Mouse (Mus musculus): Measurements from ENCODE around the gene Rnf113a1. TPM values are rescaled to one million over a fixed set of nuclear protein-coding genes. Genes with fewer than 3 reads are reported as not detected.
A peak's percentile ranks its signal among the peaks of the same experiment; 100 is the strongest.
"Not testable (repeated sequence)": the region's sequence is repeated elsewhere in the genome, so short reads cannot be mapped to it uniquely, and the experiment has no call there.

The Rnf113a1 gene
- total and polyA plus RNA-seq, 2 experiments from 2014 or later, result 7.8 to 22.9 TPM

DNA sequence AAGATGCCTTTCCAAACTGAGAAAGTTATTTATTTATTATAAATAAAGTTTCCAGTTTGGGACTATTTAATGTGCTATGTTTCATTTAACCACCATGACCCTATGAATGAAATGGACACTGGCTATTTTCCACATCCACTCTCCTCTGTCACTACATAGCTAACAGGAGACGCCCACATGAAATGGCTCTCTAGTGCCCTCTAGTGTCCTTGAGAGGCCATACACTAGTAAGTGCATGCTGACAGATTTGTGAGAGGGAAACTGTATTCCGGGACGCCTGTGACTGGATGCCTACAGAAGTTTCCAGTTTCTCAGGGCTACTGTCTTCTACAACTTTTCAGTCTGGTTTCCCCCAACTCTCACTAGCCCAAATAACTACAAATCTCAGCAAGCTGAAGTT is 24.0 kb upstream of the Rnf113a1 start:
- Histone ChIP-seq H3K4me2 (ENCODE audit: low read depth) (no peak overlapping the region), H3K27ac (ENCODE audit: low read depth, low read length) (no peak overlapping the region), H3K9me3 (ENCODE audit: low read length) (no peaks in the 10 kb centered on the region), H3K9ac (no peak overlapping the region), H3K36me3 (ENCODE audit: insufficient read depth) (no peaks in the 10 kb centered on the region), H3K4me1 (ENCODE audit: insufficient read depth) (no peaks in the 10 kb centered on the region), H3K4me3 (ENCODE audit: low read depth, low read length) (no peak overlapping the region), H3K27me3 (ENCODE audit: insufficient read depth, low read length) (no peaks in the 10 kb centered on the region)
- peak; percentile 40 for DNase-seq
- 42% methylated on average over 3 of the region's 3 CpGs for WGBS
- peak; percentile 60 for TF ChIP-seq CTCF (IDR thresholded peaks at IDR 0.05; ENCODE audit: low read depth)
- peak; percentile 50 for ATAC-seq

DNA sequence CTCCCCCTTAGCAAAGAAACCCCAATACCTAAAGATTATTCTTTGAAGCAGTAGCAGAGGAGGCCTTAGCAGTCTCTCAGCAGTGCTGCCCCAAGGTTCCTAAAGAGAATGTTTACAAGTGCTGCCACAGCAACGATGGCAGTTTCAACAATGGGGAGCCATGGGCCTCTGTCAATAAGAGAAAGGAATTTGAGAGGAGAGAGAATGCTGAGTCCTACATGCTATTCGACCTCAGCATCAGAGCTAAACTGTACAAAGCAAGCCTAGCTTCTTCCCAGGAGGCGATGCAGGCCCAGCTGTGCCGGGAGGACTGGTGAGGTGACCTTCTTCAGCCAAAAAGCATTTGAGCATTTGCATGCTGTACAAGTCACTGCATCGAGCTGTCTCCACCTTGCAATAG is 22.3 kb upstream of the Rnf113a1 start, which contains the start of gene Akap14:
Akap14 (minus strand) TSS at position 101 of the 400 bp plus-strand sequence.
- no peaks in the 10 kb centered on the region for H3K27me3 ChIP-seq (ENCODE audit: insufficient read depth, low read length)
- no peaks in the 10 kb centered on the region for H3K4me1 ChIP-seq (ENCODE audit: insufficient read depth)
- no peak within 1 kb of the TSS for H3K4me2 ChIP-seq (ENCODE audit: low read depth)
- 33% methylated on average over 5 of the region's 5 CpGs for WGBS
- no peak for DNase-seq
- ATAC-seq, result no peak
- no peaks in the 10 kb centered on the region for H3K9me3 ChIP-seq (ENCODE audit: low read length)
- no peak within 1 kb of the TSS for H3K9ac ChIP-seq
- no peaks in the 10 kb centered on the region for H3K36me3 ChIP-seq (ENCODE audit: insufficient read depth)
- H3K27ac ChIP-seq (ENCODE audit: low read depth, low read length), result no peak within 1 kb of the TSS
- H3K4me3 ChIP-seq (ENCODE audit: low read depth, low read length), result no peak within 1 kb of the TSS
- TF ChIP-seq CTCF (IDR thresholded peaks at IDR 0.05; ENCODE audit: low read depth), result no peak

DNA sequence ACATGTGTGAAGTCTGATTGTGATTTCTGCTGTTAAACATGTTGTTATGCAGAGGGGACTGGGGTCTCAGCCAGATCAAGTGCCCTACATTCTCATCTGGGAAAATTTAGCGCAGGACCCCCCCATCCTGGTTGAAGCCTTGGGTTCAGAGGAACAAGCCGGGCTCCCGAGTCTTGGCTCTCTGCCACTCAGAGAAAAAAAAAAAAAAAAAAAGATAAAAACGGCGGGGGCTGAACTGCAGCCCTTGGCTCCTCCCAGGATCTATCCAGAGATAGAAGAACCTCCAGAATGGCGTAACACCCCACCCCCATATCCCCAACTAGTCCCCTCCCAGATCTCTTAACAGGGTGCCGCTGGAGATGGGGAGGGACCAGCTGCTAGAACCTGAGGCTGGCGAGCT is 6.6 kb upstream of the Rnf113a1 start:
- not testable (repeated sequence) for H3K27me3 ChIP-seq (ENCODE audit: insufficient read depth, low read length); H3K4me1 ChIP-seq (ENCODE audit: insufficient read depth); H3K9me3 ChIP-seq (ENCODE audit: low read length); H3K9ac ChIP-seq; H3K27ac ChIP-seq (ENCODE audit: low read depth, low read length); H3K4me2 ChIP-seq (ENCODE audit: low read depth); H3K36me3 ChIP-seq (ENCODE audit: insufficient read depth); ATAC-seq; H3K4me3 ChIP-seq (ENCODE audit: low read depth, low read length); DNase-seq
- WGBS, result 60% methylated on average over 8 of the region's 8 CpGs

DNA sequence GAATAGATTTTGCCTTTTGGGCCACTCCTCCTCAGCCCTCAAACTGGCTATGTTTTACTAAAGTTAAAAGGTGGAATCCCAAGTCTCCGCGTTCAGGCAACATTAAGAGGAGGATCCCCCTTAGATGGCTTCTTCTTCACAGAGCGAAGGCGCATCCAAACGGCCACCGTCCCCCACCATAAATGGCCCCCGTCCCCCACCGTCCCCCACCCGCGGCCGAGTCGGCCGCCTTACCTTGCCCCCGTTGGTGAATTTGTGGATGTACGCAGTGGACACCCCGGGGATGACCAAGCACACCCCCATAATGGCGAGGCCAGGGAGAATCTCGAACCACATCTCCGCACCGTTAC is 315 bp upstream of the Rnf113a1 start:
- H3K9me3 ChIP-seq (ENCODE audit: low read length), result no peaks in the 10 kb centered on the region
- H3K36me3 ChIP-seq (ENCODE audit: insufficient read depth), result no peaks in the 10 kb centered on the region
- H3K27ac ChIP-seq (ENCODE audit: low read depth, low read length), result 0 out of 2 replicates have a peak overlapping the region, but pooled peaks have one; percentile 80
- peak overlapping the region; percentile 48 for H3K4me3 ChIP-seq (ENCODE audit: low read depth, low read length)
- ATAC-seq (peak; percentile 45), DNase-seq (no peak)
- no peaks in the 10 kb centered on the region for H3K4me1 ChIP-seq (ENCODE audit: insufficient read depth)
- WGBS, result 33% methylated on average over 20 of the region's 20 CpGs
- no peak for TF ChIP-seq CTCF (IDR thresholded peaks at IDR 0.05; ENCODE audit: low read depth)
- peak overlapping the region; percentile 57 for H3K9ac ChIP-seq
- peak overlapping the region; percentile 52 for H3K4me2 ChIP-seq (ENCODE audit: low read depth)
- no peaks in the 10 kb centered on the region for H3K27me3 ChIP-seq (ENCODE audit: insufficient read depth, low read length)

DNA sequence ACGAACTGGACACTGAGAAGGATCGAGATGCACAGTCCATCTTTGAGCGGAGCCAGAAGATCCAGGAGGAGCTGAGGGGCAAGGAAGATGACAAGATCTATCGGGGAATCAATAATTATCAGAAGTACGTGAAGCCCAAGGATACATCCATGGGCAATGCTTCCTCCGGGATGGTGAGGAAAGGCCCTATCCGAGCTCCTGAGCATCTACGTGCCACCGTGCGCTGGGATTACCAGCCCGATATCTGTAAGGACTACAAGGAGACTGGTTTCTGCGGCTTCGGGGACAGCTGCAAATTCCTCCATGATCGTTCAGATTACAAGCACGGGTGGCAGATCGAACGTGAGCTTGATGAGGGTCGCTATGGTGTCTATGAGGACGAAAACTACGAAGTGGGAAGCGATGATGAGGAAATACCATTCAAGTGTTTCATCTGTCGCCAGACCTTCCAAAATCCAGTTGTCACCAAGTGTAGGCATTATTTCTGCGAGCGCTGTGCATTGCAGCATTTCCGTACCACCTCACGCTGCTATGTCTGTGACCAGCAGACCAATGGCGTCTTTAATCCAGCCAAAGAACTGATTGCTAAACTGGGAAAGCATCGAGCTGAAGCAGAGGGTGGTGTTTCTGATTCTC is 817 bp downstream of the Rnf113a1 start:
- H3K4me2 ChIP-seq (ENCODE audit: low read depth), result peak overlapping the region; percentile 52
- H3K9me3 ChIP-seq (ENCODE audit: low read length), result no peaks in the 10 kb centered on the region
- no peaks in the 10 kb centered on the region for H3K27me3 ChIP-seq (ENCODE audit: insufficient read depth, low read length)
- peak overlapping the region; percentile 48 for H3K4me3 ChIP-seq (ENCODE audit: low read depth, low read length)
- WGBS, result 30% methylated on average over 28 of the region's 28 CpGs
- peak; percentile 47 for DNase-seq
- ATAC-seq, result peak; percentile 56
- H3K9ac ChIP-seq, result peak overlapping the region; percentile 57
- no peaks in the 10 kb centered on the region for H3K36me3 ChIP-seq (ENCODE audit: insufficient read depth)
- no peak for TF ChIP-seq CTCF (IDR thresholded peaks at IDR 0.05; ENCODE audit: low read depth)
- H3K27ac ChIP-seq (ENCODE audit: low read depth, low read length), result peak overlapping the region; percentile 80
- H3K4me1 ChIP-seq (ENCODE audit: insufficient read depth), result no peaks in the 10 kb centered on the region

DNA sequence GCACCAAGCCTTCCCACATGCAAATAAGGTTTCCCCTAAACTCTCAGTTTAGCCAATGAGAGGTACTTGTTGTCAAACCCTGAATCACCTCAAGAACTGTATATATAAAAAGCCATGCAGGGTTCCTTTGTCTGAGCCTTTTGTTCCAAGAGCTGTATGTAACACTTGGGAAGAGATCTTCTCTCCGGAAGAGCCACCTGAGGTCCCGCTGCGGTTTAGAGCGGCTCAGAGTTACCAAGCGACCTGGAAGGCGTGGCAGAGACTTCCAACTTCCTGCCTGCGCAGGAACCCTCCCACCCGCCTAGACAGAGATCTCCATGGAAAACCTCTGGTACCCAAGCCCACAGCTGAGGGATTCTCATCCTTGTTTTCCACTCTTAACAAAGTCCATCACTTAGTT is 7.6 kb downstream of the Rnf113a1 start:
- no peaks in the 10 kb centered on the region for H3K9me3 ChIP-seq (ENCODE audit: low read length)
- DNase-seq (no peak), ATAC-seq (no peak)
- no peaks in the 10 kb centered on the region for H3K4me1 ChIP-seq (ENCODE audit: insufficient read depth)
- 76% methylated on average over 8 of the region's 8 CpGs for WGBS
- no peak for TF ChIP-seq CTCF (IDR thresholded peaks at IDR 0.05; ENCODE audit: low read depth)
- no peak overlapping the region for H3K4me2 ChIP-seq (ENCODE audit: low read depth)
- H3K9ac ChIP-seq, result no peak overlapping the region
- H3K36me3 ChIP-seq (ENCODE audit: insufficient read depth), result no peaks in the 10 kb centered on the region
- no peaks in the 10 kb centered on the region for H3K27me3 ChIP-seq (ENCODE audit: insufficient read depth, low read length)
- no peak overlapping the region for H3K27ac ChIP-seq (ENCODE audit: low read depth, low read length)
- no peak overlapping the region for H3K4me3 ChIP-seq (ENCODE audit: low read depth, low read length)

DNA sequence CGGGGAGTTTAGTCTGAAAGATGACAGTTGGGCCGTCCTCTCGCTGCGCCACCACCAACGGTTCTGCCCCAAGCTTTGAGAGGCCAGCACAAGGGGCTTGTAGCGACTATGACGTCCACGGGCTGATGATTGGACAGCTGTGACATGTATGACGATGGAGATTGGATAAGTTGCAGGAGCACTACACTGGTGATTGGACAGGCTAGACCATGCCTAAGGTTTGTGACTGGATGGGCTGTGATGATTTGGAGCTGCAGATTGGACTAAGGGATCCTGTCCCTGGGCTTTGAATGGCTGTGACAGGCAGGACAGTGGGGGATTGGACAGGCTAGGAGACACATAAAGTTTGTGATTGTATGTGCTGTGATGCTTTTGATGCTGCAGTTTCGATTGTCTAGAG is 19.9 kb downstream of the Rnf113a1 start, which contains the start of gene Gm9:
Gm9 (minus strand) TSS at position 101 of the 400 bp plus-strand sequence.
- Histone ChIP-seq H3K4me1 (ENCODE audit: insufficient read depth) (no peaks in the 10 kb centered on the region), H3K9me3 (ENCODE audit: low read length) (no peaks in the 10 kb centered on the region), H3K36me3 (ENCODE audit: insufficient read depth) (no peaks in the 10 kb centered on the region), H3K4me3 (ENCODE audit: low read depth, low read length) (no peak within 1 kb of the TSS), H3K27ac (ENCODE audit: low read depth, low read length) (no peak within 1 kb of the TSS), H3K9ac (no peak within 1 kb of the TSS), H3K4me2 (ENCODE audit: low read depth) (no peak within 1 kb of the TSS), H3K27me3 (ENCODE audit: insufficient read depth, low read length) (no peaks in the 10 kb centered on the region)
- DNase-seq (no peak), ATAC-seq (no peak)
- WGBS, result 92% methylated on average over 10 of the region's 10 CpGs
- TF ChIP-seq CTCF (IDR thresholded peaks at IDR 0.05; ENCODE audit: low read depth), result no peak

DNA sequence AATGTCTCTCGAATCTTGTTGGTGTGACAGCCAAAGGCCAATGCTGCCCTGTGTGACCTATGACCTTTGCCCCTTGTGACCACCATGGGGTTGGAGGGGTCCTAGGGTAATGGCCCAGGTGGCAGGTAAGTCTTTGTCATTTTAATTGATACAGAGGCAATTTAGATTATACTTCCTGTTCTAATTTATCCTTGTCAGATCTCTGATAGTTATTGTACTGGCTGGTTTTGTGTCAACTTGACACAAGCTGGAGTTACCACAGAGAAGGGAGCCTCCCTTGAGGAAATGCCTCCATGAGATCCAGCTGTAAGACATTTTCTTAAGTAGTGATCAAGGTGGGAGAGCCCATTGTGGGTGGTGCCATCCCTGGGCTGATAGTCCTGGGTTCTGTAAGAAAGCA is 31.1 kb downstream of the Rnf113a1 start, which contains the start of gene Rhox1:
Rhox1 (minus strand) TSS at position 101 of the 400 bp plus-strand sequence.
- ATAC-seq, result not testable (repeated sequence)
- 83% methylated on average over 1 of the region's 1 CpGs for WGBS

More for the DNA sequence above, 31.1 kb downstream of the Rnf113a1 start, which contains the start of gene Rhox1:
- H3K4me2 ChIP-seq (ENCODE audit: low read depth); DNase-seq; H3K4me1 ChIP-seq (ENCODE audit: insufficient read depth); H3K9me3 ChIP-seq (ENCODE audit: low read length); H3K4me3 ChIP-seq (ENCODE audit: low read depth, low read length); H3K36me3 ChIP-seq (ENCODE audit: insufficient read depth); H3K9ac ChIP-seq; H3K27me3 ChIP-seq (ENCODE audit: insufficient read depth, low read length); H3K27ac ChIP-seq (ENCODE audit: low read depth, low read length): not testable (repeated sequence)
